Mouse (Mus musculus): ENCODE data around the gene Slc35a5.

DNA sequence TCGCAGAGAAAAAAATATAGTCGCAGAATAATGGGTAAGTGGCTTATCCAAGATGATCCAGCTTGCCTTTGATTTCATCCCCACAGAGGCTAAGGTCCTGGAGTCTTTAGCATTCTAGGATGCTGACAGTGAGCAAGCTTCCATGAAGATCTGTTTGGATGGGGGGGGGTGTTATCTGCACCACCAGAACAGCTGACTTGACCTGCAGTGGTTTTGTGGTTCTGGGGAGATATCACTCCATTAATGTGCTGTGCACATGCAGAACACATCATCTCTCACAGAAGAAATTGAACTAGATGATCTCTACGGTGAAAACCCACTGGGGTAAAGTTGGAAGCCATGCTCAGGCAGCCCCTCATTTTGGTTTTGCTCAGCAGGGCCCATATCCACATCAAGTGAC, 41.3 kb downstream of the Slc35a5 start:
- no peak for TF ChIP-seq CTCF (IDR thresholded peaks at IDR 0.05; ENCODE audit: control insufficient read depth, insufficient read depth, insufficient replicate concordance, low read depth, low read length)
- no peak for TF ChIP-seq POLR2A (IDR thresholded peaks at IDR 0.05; ENCODE audit: control insufficient read depth, low read depth, low read length)

Measured in testis, adult 2 months (tissue).